Mouse (Mus musculus) liver, embryonic 16.5 days (tissue): ENCODE results near the gene Gm15557. TPM values are rescaled to one million over a fixed set of nuclear protein-coding genes. Genes with fewer than 3 reads are reported as not detected.
"Not testable (repeated sequence)": the region's sequence is repeated elsewhere in the genome, so short reads cannot be mapped to it uniquely, and the experiment has no call there.

Experiments
- ATAC-seq: fragments of 200-750 bp; cut with Nextera tagmentation; 2 replicates; pipeline ENCODE4 v1.8.0; 2017; ENCODE audit warnings: low read depth, mild to moderate bottlenecking, moderate number of reproducible peaks, moderate library complexity
- H3K27ac ChIP-seq: fragments of 300-500 bp; sonication (generic); 2 replicates; pipeline ENCODE4 v1.5.1; 2014; ENCODE audit warnings: mild to moderate bottlenecking, low read length
- H3K27me3 ChIP-seq: fragments of 300-500 bp; sonication (generic); 2 replicates; pipeline ENCODE4 v1.6.1; 2014; ENCODE audit warnings: low read depth, low read length, mixed read lengths; ENCODE audit not compliant: control insufficient read depth, insufficient read depth
- H3K36me3 ChIP-seq: fragments of 300-500 bp; sonication (generic); 2 replicates; pipeline ENCODE4 v1.6.1; 2014; ENCODE audit warnings: mild to moderate bottlenecking; ENCODE audit not compliant: control insufficient read depth, insufficient read depth
- H3K4me1 ChIP-seq: fragments of 300-500 bp; sonication (generic); 2 replicates; pipeline ENCODE4 v1.6.1; 2014; ENCODE audit warnings: low read depth, low read length, mixed read lengths; ENCODE audit not compliant: control insufficient read depth
- H3K4me2 ChIP-seq: fragments of 300-500 bp; sonication (generic); 2 replicates; pipeline ENCODE4 v1.6.1; 2014; ENCODE audit warnings: low read depth, low read length, mixed read lengths
- H3K4me3 ChIP-seq: fragments of 300-500 bp; sonication (generic); 2 replicates; pipeline ENCODE4 v1.5.1; 2014; ENCODE audit warnings: low read depth, mild to moderate bottlenecking, low read length
- H3K9ac ChIP-seq: fragments of 300-500 bp; sonication (generic); 2 replicates; pipeline ENCODE4 v1.6.1; 2014; ENCODE audit warnings: low read depth, low read length
- H3K9me3 ChIP-seq: fragments of 300-500 bp; sonication (generic); replicated peaks from 2 replicates; pipeline ENCODE4 v1.6.1; 2016; ENCODE audit warnings: low read length; ENCODE audit not compliant: control insufficient read depth
- WGBS: fragments of 180-500 bp; shearing (Covaris S2); extraction: QIAGEN DNeasy Blood & Tissue Kit; methylation state at CpG from one replicate; pipeline ENCODE4 v1.1.7; 2014; ENCODE audit not compliant: insufficient replicate concordance; 5-methylcytosine and 5-hydroxymethylcytosine counted together
- polyA plus RNA-seq: library from polyadenylated mRNA; unstranded; fragments of >200 nt; fragmentation: Nextera tagmentation; extraction: Ambion mirVana; gene quantifications from 2 replicates; pipeline ENCODE4 v1.2.1, GENCODE M21; 2015

Gm15557 gene
- polyA plus RNA-seq: not detected in 2 replicates

DNA sequence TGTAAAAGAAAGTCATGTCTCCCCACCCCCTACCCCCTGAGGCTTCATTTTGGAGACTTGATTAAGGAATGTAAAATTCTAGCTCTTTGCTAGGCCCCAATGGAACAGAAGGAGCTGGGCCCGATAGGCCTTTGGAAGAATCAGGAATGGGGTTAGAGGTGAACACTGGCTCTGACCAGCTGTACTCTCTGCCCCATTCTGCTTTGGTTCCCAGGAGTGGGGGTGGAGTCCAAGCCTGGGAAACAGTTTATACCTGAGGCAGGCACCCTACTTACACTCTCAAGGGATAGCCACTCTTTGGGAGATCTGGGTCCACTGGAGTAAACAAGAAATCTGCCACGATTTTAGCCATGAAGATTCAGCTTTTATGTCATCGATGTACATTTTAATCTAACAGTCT is at the start of gene Gm15557:
Gm15557 (plus strand) TSS at position 48 of the 400 bp plus-strand sequence.
- no peak for ATAC-seq
- Histone ChIP-seq H3K27ac (no peak within 1 kb of the TSS), H3K9ac (no peak within 1 kb of the TSS), H3K9me3 (no peaks in the 10 kb centered on the region), H3K4me3 (no peak within 1 kb of the TSS), H3K4me2 (no peak within 1 kb of the TSS), H3K4me1 (no peaks in the 10 kb centered on the region), H3K36me3 (no peaks in the 10 kb centered on the region), H3K27me3 (no peaks in the 10 kb centered on the region)
- 72% methylated on average over 3 of the region's 3 CpGs for WGBS

DNA sequence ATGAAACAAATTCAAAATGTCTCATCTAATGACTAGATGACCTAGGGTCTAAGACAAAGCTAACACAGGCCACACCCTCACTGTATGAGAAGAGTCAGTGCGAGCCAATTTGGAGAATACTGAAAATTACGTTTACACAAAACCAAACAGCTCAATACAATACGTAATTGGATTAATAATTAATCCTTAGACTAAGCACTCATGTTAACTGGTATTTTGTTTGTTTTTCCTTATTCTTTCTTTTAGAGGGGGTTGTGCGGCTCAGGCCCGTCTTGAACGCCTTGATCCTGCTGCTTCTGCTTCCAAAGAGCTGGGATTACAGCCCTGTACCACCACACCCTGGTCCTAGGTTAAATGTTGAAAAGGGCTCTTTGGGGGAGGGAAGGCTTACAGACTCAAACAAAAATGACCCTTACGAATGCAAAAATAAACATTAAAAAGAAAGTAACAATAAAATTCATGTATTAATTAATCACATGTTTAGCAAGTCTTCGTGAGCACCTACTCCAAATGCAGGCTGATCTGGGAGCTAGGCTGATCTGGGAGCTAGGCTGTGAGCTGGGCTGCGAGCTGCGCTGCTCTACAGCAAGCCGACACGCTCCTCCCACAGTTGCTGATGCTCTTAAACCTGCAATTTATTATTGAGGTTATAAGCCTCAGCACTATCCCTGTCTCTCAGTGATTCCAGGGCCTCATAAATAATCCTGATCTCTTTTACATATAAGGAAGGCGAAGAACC is 46.1 kb upstream of the Gm15557 start:
- Histone ChIP-seq H3K4me2 (peak overlapping the region; percentile 33), H3K4me1 (no peaks in the 10 kb centered on the region), H3K4me3 (no peak overlapping the region), H3K36me3 (no peaks in the 10 kb centered on the region), H3K27me3 (no peaks in the 10 kb centered on the region), H3K27ac (peak overlapping the region; percentile 28), H3K9me3 (no peaks in the 10 kb centered on the region), H3K9ac (no peak overlapping the region)
- 0 out of 2 replicates have a peak, but pooled peaks have one; percentile 7 for ATAC-seq
- WGBS: 73% methylated on average over 13 of the region's 13 CpGs

DNA sequence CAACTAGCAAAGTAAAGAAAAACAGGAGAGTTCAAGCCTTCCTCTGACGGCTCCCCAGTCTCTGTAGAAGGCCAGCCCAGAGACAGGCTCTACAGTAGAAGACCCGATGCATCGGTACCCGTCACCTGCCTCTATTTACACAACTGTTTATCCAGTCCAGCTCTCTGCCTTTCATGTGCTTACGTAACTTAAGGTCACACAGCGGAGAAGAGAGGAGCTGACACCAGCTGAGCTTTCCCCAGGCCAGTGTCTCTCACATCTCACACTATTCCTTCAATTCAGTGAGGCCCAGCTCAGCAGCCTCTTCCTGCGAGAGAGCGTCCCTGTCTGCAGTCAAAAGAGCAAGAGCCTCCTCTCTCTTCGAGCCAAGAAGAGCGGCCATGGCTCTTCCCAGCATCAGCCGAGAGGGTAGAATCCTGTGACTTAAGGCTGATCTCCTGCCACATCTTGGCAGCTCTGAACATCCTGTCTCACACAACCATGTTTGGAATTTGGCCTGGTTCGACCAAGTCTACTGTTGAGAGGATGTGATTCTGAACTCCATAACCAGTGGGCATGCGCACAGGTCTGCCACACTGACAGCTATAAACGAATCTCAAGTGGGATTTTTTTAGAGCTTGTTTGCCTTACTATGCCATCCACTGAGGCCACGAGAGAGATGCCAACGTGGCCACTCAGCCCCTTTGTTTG is 45.3 kb upstream of the Gm15557 start:
- 76% methylated on average over 16 of the region's 16 CpGs for WGBS
- no peaks in the 10 kb centered on the region for H3K9me3 ChIP-seq
- no peaks in the 10 kb centered on the region for H3K4me1 ChIP-seq
- H3K27me3 ChIP-seq: no peaks in the 10 kb centered on the region
- ATAC-seq: peak; percentile 78
- peak overlapping the region; percentile 33; the same call in 1 of the 2 replicates for H3K4me2 ChIP-seq
- H3K27ac ChIP-seq: peak overlapping the region; percentile 28
- no peaks in the 10 kb centered on the region for H3K36me3 ChIP-seq
- no peak overlapping the region for H3K9ac ChIP-seq
- no peak overlapping the region for H3K4me3 ChIP-seq

DNA sequence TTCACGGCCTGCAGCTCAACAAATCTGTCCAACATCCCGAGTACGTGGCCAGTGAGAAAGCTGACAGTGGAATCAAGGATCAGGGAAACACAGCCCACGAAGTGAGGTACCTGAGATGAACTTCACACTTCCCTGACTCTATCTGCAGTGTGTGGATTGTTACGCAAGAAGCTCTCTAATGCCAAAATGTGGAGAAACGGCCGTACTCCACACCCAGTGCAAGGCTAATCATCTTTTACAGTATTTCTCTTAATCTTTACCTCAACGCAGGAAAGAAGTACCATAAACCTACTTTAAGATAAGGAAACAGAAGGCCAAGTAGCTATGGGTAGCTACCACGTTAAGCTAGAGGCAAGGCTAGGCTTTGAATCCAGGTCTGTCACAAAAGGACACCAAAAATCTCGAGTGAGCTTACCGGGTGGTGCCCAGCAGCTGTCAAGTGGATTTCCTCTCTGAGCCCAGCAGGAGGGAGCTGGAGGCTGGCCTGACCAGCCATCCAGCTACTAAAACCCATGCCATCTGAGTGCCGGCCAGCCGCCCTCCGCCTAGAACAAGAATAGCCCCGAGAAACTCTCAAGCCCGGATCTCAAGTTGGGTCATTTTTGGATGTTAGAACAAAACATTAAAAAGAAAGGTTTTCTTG is 37.4 kb upstream of the Gm15557 start:
- 57% methylated on average over 16 of the region's 16 CpGs for WGBS
- Histone ChIP-seq H3K36me3 (no peaks in the 10 kb centered on the region), H3K9ac (no peak overlapping the region), H3K4me3 (no peak overlapping the region), H3K27ac (no peak overlapping the region), H3K9me3 (no peaks in the 10 kb centered on the region), H3K27me3 (no peaks in the 10 kb centered on the region), H3K4me2 (no peak overlapping the region), H3K4me1 (peaks cover 6% of the 10 kb centered on the region)
- no peak for ATAC-seq

DNA sequence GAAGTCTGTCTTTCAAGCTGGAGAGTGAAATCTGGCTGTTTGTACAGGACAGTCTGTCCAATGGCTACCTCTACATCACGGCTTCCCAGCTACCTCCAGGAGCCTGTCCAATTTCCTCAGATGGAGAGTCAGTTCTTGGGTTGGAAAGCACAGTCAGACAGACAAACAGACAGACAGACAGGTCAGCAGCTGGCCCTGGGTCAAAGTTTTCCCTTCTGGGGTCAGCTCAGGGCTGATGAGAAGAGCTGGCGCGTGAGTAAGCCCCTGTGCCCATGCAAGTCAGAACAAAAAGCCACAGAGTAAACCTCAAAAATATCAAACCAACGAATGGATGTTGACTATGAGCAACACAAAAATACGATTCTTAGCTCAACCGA is 36.9 kb upstream of the Gm15557 start:
- no peak overlapping the region for H3K27ac ChIP-seq
- H3K4me3 ChIP-seq: no peak overlapping the region
- no peaks in the 10 kb centered on the region for H3K27me3 ChIP-seq
- no peak for ATAC-seq
- peaks cover 6% of the 10 kb centered on the region for H3K4me1 ChIP-seq
- no peak overlapping the region for H3K9ac ChIP-seq
- H3K36me3 ChIP-seq: no peaks in the 10 kb centered on the region
- WGBS: 72% methylated on average over 6 of the region's 6 CpGs
- H3K4me2 ChIP-seq: no peak overlapping the region
- no peaks in the 10 kb centered on the region for H3K9me3 ChIP-seq

DNA sequence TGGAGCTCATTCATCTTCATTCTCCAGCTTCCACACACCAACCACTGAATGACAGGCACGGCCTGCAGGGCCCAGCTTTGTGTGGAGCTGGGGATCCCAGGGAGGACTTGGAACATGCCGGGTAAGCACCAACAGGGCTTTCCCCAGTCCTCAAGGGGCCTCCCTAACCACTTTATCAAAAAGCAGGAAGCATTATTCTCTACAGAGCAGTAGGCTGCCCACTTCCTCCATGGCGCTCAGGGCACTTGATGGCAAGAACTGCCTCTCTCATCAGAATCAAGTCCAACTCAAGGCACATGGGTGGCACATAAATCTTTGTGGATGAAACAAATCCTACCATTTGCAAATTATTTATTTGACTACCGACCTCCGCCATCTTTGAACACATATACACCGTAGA is 25.8 kb upstream of the Gm15557 start:
- Histone ChIP-seq H3K4me1 (no peaks in the 10 kb centered on the region), H3K4me2 (no peak overlapping the region), H3K27me3 (no peaks in the 10 kb centered on the region), H3K27ac (no peak overlapping the region), H3K9me3 (no peaks in the 10 kb centered on the region), H3K4me3 (no peak overlapping the region), H3K36me3 (0 out of 2 replicates have a peak, but pooled peaks cover 4% of the 10 kb centered on the region), H3K9ac (no peak overlapping the region)
- ATAC-seq: no peak
- WGBS: 66% methylated on average over 6 of the region's 6 CpGs

DNA sequence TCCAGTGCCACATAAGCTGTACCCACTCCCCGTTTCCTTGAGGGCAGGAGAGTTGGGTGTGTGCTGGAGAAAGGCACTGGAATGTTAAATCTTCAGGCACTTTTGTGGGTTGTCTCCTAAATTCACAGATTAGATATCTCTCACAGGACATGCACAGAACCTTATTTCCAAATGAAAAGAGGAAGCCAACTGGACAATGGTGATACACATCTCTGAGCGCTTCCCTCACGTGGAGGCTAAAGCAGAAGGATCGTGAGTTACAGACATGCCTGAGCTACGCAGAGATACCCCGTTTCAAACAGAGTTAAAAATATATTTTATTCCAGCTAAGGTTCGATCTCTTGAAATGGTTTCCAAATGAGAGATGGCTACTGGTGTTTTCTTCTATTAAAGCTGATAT is 17.4 kb upstream of the Gm15557 start:
- no peaks in the 10 kb centered on the region for H3K27me3 ChIP-seq
- WGBS: 60% methylated on average over 7 of the region's 7 CpGs
- H3K9ac ChIP-seq: no peak overlapping the region
- peaks cover 2% of the 10 kb centered on the region; the same call in 1 of the 2 replicates for H3K36me3 ChIP-seq
- ATAC-seq: no peak
- no peak overlapping the region for H3K4me3 ChIP-seq
- no peak overlapping the region for H3K4me2 ChIP-seq
- no peaks in the 10 kb centered on the region for H3K4me1 ChIP-seq
- no peaks in the 10 kb centered on the region for H3K9me3 ChIP-seq
- no peak overlapping the region for H3K27ac ChIP-seq

DNA sequence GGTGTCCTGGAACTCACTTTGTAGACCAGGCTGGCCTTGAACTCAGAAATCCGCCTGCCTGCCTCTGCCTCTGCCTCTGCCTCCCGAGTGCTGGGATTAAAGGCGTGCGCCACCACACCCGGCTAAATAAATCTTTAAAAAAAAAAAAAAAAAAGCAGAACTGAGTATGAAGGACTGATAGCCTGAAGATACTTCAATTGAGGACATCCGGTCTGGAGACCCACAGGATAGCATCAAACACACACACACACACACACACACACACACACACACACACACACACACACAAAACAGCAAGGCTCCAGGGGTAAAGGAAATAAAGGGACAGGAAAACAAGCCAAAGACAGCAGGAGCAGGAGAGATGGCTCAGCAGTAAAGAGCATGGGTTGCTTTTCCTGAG is 15.3 kb upstream of the Gm15557 start:
- H3K9ac ChIP-seq, H3K36me3 ChIP-seq, ATAC-seq, H3K9me3 ChIP-seq, H3K27ac ChIP-seq, H3K4me3 ChIP-seq, H3K4me2 ChIP-seq, H3K27me3 ChIP-seq, H3K4me1 ChIP-seq: not testable (repeated sequence)
- 68% methylated on average over 6 of the region's 6 CpGs for WGBS
